Mouse (Mus musculus) erythroblast, embryonic 14.5 days (primary cell): ENCODE data around the gene Dnaja1. TPM values are rescaled to one million over a fixed set of nuclear protein-coding genes. Genes with fewer than 3 reads are reported as not detected.

Experiments
- H3K27me3 ChIP-seq: 2 replicates; pipeline ENCODE4 v1.6.1; 2012; ENCODE audit warnings: inconsistent platforms; ENCODE audit not compliant: control insufficient read depth
- H3K36me3 ChIP-seq: 2 replicates; pipeline ENCODE4 v1.6.1; 2012; ENCODE audit warnings: mild to moderate bottlenecking, inconsistent platforms; ENCODE audit not compliant: control insufficient read depth
- H3K4me1 ChIP-seq: 2 replicates; pipeline ENCODE4 v1.6.1; 2012; ENCODE audit warnings: inconsistent platforms; ENCODE audit not compliant: control insufficient read depth
- H3K4me3 ChIP-seq: replicated peaks from 2 replicates; pipeline ENCODE3; 2012; ENCODE audit warnings: moderate library complexity, mild to moderate bottlenecking, inconsistent platforms
- H3K9me3 ChIP-seq: 2 replicates; pipeline ENCODE4 v1.6.1; 2012; ENCODE audit warnings: low read length, inconsistent platforms, mixed read lengths; ENCODE audit not compliant: control insufficient read depth
- GATA1 ChIP-seq: IDR thresholded peaks from 2 replicates; pipeline ENCODE4 v1.6.1; 2012; ENCODE audit warnings: low read length, inconsistent platforms, mixed read lengths
- TAL1 ChIP-seq: IDR thresholded peaks from 3 replicates; pipeline ENCODE4 v1.6.1; 2012; ENCODE audit warnings: low read length, inconsistent platforms, mixed read lengths
- polyA plus RNA-seq: library from polyadenylated mRNA; stranded (reverse); fragments of >175 nt; gene quantifications from 2 replicates; pipeline ENCODE4 v1.2.3, GENCODE M21; 2012

Gene Dnaja1
- polyA plus RNA-seq, 1 experiment = 3.9 TPM

- Histone ChIP-seq H3K4me1 (peaks cover 39% of the 10 kb centered on the region), H3K4me3 (no peak overlapping the region), H3K36me3 (no peaks in the 10 kb centered on the region), H3K27me3 (no peaks in the 10 kb centered on the region; the same call in 1 of the 2 replicates), H3K9me3 (no peaks in the 10 kb centered on the region)
- no peak for TF ChIP-seq TAL1
- TF ChIP-seq GATA1 = no peak
These were observed 54.5 kb downstream of the Dnaja1 start for GRCm38 (mm10) chr4:40776416-40776815.

GRCm38 (mm10) chr4:40777116-40777515 lies 55.2 kb downstream of the Dnaja1 start:
- Histone ChIP-seq H3K36me3 (no peaks in the 10 kb centered on the region), H3K27me3 (no peaks in the 10 kb centered on the region; the same call in 1 of the 2 replicates), H3K4me1 (peaks cover 39% of the 10 kb centered on the region), H3K9me3 (no peaks in the 10 kb centered on the region), H3K4me3 (no peak overlapping the region)
- no peak for TF ChIP-seq TAL1
- no peak for TF ChIP-seq GATA1

- no peaks in the 10 kb centered on the region for H3K36me3 ChIP-seq
- H3K27me3 ChIP-seq = no peaks in the 10 kb centered on the region; the same call in 1 of the 2 replicates
- H3K9me3 ChIP-seq = no peaks in the 10 kb centered on the region
- H3K4me3 ChIP-seq = no peak overlapping the region
- peaks cover 31% of the 10 kb centered on the region for H3K4me1 ChIP-seq
- no peak for TF ChIP-seq TAL1
- no peak for TF ChIP-seq GATA1
These were observed 56.7 kb downstream of the Dnaja1 start for GRCm38 (mm10) chr4:40778656-40779055.

GRCm38 (mm10) chr4:40781143-40781542 lies 59.2 kb downstream of the Dnaja1 start:
- no peak overlapping the region for H3K4me3 ChIP-seq
- TF ChIP-seq TAL1 (no peak), GATA1 (no peak)
- H3K9me3 ChIP-seq = no peaks in the 10 kb centered on the region
- H3K36me3 ChIP-seq = no peaks in the 10 kb centered on the region
- peaks cover 27% of the 10 kb centered on the region for H3K4me1 ChIP-seq
- H3K27me3 ChIP-seq = no peaks in the 10 kb centered on the region

GRCm38 (mm10) chr4:40781797-40782495 lies 60.0 kb downstream of the Dnaja1 start:
- Histone ChIP-seq H3K4me3 (no peak overlapping the region), H3K4me1 (peaks cover 26% of the 10 kb centered on the region), H3K36me3 (no peaks in the 10 kb centered on the region), H3K27me3 (no peaks in the 10 kb centered on the region), H3K9me3 (no peaks in the 10 kb centered on the region)
- TF ChIP-seq GATA1 (no peak), TAL1 (no peak)

- no peaks in the 10 kb centered on the region for H3K9me3 ChIP-seq
- TF ChIP-seq GATA1 (no peak), TAL1 (no peak)
- no peak overlapping the region for H3K4me3 ChIP-seq
- H3K36me3 ChIP-seq = no peaks in the 10 kb centered on the region
- no peaks in the 10 kb centered on the region for H3K27me3 ChIP-seq
- H3K4me1 ChIP-seq = peaks cover 26% of the 10 kb centered on the region
These were observed 61.1 kb downstream of the Dnaja1 start for GRCm38 (mm10) chr4:40783049-40783448.

- Histone ChIP-seq H3K27me3 (no peaks in the 10 kb centered on the region), H3K4me1 (peaks cover 26% of the 10 kb centered on the region), H3K4me3 (no peak overlapping the region), H3K36me3 (no peaks in the 10 kb centered on the region), H3K9me3 (no peaks in the 10 kb centered on the region)
- TF ChIP-seq GATA1 (no peak), TAL1 (no peak)
These were observed 62.7 kb downstream of the Dnaja1 start for GRCm38 (mm10) chr4:40784556-40785169.

- Histone ChIP-seq H3K36me3 (no peaks in the 10 kb centered on the region), H3K4me3 (no peak overlapping the region), H3K9me3 (no peaks in the 10 kb centered on the region), H3K4me1 (peaks cover 25% of the 10 kb centered on the region), H3K27me3 (no peaks in the 10 kb centered on the region)
- no peak for TF ChIP-seq TAL1
- TF ChIP-seq GATA1 = no peak
These were observed 63.7 kb downstream of the Dnaja1 start for GRCm38 (mm10) chr4:40785620-40786166.

- Histone ChIP-seq H3K4me3 (no peak overlapping the region), H3K4me1 (peaks cover 16% of the 10 kb centered on the region), H3K27me3 (no peaks in the 10 kb centered on the region), H3K9me3 (no peaks in the 10 kb centered on the region), H3K36me3 (no peaks in the 10 kb centered on the region)
- no peak for TF ChIP-seq GATA1
- no peak for TF ChIP-seq TAL1
These were observed 64.6 kb downstream of the Dnaja1 start for GRCm38 (mm10) chr4:40786578-40786977.

Other genes with a start within 250 kb of the Dnaja1 start
- not detected in 2 replicates for gene Tmem215, start 250.0 kb upstream of the Dnaja1 start, polyA plus RNA-seq
- 0.24 and 0.26 TPM in 2 replicates for gene Aptx, start 19.0 kb upstream of the Dnaja1 start, polyA plus RNA-seq
- gene Smu1, start 35.8 kb downstream of the Dnaja1 start, polyA plus RNA-seq = 0.42 and 0.83 TPM in 2 replicates
- 2.3 and 2.7 TPM in 2 replicates for gene B4galt1, start 131.9 kb downstream of the Dnaja1 start, polyA plus RNA-seq
- not detected in 2 replicates for gene Spink4, start 197.9 kb downstream of the Dnaja1 start, polyA plus RNA-seq
- 54.9 and 66.0 TPM in 2 replicates for gene Bag1, start 226.1 kb downstream of the Dnaja1 start, polyA plus RNA-seq
- 0.53 and 0.67 TPM in 2 replicates for gene Chmp5, start 226.3 kb downstream of the Dnaja1 start, polyA plus RNA-seq
- gene Nfx1, start 248.8 kb downstream of the Dnaja1 start, polyA plus RNA-seq = 0.58 and 0.69 TPM in 2 replicates